Mouse (Mus musculus): ENCODE measurements around the gene Trub1. TPM values are rescaled to one million over a fixed set of nuclear protein-coding genes. Genes with fewer than 3 reads are reported as not detected.

Trub1 gene
- polyA plus RNA-seq, 1 experiment from 2014 or later: 13.6 TPM

Other genes with a start within 250 kb of the Trub1 start
- gene Ablim1, start 138.0 kb upstream of the Trub1 start, polyA plus RNA-seq (2014; fragmentation: Nextera tagmentation; extraction: Ambion mirVana): 56.6 and 61.8 TPM in 2 replicates
- 17.4 and 18.5 TPM in 2 replicates for gene Fam160b1, start 92.2 kb upstream of the Trub1 start, polyA plus RNA-seq (2014; fragmentation: Nextera tagmentation; extraction: Ambion mirVana)
- gene Atrnl1, start 158.1 kb downstream of the Trub1 start, polyA plus RNA-seq (2014; fragmentation: Nextera tagmentation; extraction: Ambion mirVana): 8.6 and 9.4 TPM in 2 replicates